Mouse (Mus musculus) urinary bladder, postnatal 36 days (tissue): ENCODE results near the gene Dcun1d4.

Source experiments
- DNase-seq, 2 experiments: peaks; one replicate each; pipeline ENCODE4 v3.0.0; 2022; ENCODE audit warnings: low spot score in 2 of 2, mixed read lengths in 1 of 2

Dcun1d4 gene

DNA sequence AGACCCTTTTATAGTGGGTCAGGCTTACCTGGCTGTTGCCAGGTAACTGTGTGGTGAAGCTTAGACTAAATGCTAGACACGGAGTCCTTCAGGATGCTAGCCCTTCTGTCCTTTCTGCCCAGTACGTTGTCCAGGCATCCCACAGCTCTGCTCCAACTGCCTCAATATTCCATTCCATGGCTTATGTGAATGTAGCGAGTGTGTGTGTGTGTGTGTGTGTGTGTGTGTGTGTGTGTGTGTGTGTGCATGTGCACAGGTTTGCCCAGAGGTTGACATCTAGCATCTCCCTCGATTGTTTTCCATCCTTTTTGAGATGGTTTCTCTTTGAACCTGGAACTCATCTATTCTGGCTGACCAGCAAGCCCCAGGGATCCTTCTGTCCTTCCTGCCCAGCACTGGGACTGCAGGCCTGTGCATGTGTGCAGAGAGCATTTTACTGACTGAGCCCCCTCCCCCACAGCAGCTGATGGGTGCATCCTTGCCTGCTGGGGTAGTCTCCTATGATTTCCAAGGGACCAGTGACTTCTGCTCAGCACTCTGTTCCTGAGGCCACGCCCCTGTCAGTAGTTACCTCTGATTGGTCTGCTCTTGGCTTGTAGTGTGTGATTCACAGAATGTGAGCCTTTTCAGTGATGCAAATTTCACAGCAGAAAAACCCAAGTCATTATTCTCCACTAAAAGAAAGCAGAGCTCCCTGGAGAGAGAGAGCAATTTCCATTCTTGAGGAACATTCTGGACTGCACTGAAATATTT, 118.3 kb downstream of the Dcun1d4 start:
- DNase-seq, result no peak

DNA sequence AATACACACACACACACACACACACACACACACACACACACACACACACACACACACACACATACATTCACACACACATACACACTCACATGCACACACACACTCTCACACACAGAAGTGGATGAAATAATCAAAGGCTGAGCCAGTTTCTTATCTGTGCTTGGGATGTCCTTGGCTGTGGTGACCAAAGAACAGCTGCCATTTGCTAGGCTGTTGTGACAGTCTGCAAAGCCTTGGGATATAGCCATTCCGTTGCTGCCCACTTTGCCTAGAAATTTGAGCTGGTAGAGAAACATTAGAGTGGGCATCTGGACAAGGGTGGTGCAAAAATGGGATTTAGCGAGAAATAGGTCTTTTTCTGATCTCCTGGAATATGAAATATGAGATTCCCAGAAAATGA, 119.2 kb downstream of the Dcun1d4 start:
- DNase-seq, result no peak

DNA sequence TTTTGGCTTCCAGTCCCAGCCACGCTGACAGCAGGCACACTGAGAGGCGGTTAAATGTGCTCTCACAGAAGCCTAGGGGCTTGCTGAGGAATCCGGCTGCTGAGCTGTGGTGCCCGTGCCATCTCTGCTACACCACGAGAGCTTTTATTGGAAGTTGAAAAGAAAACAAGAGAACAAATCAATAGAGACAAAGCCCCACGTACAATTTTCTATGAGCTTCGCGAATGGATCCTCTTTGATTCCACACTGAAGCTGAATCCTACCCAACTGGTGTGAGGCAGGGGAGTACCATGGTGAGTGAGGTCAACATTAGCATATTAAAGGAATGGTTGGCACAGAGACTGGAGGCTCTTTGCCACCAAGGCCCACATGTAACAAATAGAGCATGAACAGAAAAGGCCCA, 120.6 kb downstream of the Dcun1d4 start:
- DNase-seq, result no peak

DNA sequence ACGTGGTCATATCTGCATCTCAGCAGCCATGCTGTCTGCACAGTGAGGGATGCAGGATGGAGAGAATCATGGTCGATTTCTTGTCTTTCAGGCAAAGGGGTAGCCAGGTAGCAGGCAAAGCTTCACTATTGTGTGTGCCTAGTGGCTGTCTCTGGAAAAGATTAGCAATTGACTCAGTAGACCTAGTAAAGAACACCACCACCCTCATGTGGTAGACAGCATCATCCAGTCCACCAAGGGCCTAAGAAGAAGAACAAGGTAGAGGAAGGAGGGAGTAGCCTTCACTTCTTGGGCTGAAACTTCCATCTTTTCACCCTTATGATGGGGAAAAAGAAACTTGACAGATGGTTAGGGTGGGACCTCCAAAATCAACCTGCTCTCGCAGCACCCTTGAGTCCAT, 122.1 kb downstream of the Dcun1d4 start:
- no peak for DNase-seq

DNA sequence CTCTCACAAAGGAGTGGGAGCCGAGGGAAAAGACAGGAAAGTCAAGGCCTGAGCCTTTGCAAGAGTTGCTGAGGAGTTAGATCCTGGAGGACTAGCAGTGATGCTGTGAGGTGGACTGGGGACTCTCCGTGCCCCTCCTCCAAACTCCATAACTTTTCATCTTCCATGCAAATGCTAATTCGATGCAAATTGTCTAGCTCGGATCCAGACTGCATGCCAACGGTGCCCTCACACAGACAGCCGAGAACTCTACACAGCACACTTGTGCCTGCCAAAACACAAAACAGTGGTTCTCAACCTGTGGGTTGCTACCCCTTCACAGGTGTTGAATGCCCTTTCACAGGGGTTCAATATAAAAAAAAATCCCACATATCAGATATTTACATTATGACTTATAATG, 123.7 kb downstream of the Dcun1d4 start:
- DNase-seq, result no peak

DNA sequence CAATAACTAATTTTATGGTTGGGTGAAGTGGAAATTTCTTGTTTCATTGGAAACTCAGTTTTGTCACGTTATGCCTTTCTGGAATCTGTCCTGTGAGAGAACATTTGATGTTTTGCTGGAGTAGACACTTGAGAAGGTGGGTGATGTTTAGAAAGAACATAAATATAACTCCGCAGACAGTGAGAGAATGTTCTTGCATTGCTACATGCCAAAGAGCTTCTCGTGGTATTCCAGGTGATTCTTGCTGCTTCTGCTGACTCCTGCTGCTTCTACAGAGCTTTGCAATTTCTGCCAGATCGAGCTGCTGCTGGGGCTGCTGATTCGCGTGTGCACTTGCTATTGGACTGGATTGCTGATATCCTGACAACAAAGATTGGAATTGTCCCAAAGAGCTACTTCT, 124.2 kb downstream of the Dcun1d4 start:
- no peak for DNase-seq
